Mouse (Mus musculus): ENCODE data around the gene Mcu. TPM values are rescaled to one million over a fixed set of nuclear protein-coding genes. Genes with fewer than 3 reads are reported as not detected.

The Mcu gene
- total RNA-seq, 2 experiments from 2014 or later = 16.7 to 26.3 TPM

GRCm38 (mm10) chr10:59570780-59571179 lies 45.7 kb downstream of the Mcu start:
- ATAC-seq (ENCODE audit: poor library complexity, severe bottlenecking) = no peak

GRCm38 (mm10) chr10:59570360-59570759 lies 46.1 kb downstream of the Mcu start:
- ATAC-seq (ENCODE audit: poor library complexity, severe bottlenecking) = no peak

GRCm38 (mm10) chr10:59569481-59569869 lies 47.0 kb downstream of the Mcu start:
- no peak for ATAC-seq (ENCODE audit: poor library complexity, severe bottlenecking)

- no peak for ATAC-seq (ENCODE audit: poor library complexity, severe bottlenecking)
Measured at GRCm38 (mm10) chr10:59568665-59569480, 47.6 kb downstream of the Mcu start.

DNA sequence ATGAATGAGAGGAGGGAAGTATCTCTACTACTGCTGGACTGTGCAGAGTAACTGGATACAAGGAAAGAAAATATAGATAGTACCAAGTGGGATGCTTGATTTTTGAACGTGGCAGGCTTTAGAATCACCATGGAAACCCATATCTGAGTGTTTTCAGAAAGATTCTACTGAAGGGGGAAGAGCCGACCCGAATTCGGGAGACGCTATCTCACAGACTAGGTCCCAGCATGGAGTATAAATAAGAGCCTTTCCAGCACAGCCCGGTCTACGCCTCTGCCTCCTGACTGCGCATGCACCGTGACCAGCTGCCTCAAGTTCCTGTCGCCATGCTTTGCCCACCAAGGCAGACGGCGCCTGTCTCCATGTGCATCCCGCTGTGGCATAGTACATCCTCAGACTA lies 49.5 kb downstream of the Mcu start:
- ATAC-seq (ENCODE audit: poor library complexity, severe bottlenecking) = no peak

DNA sequence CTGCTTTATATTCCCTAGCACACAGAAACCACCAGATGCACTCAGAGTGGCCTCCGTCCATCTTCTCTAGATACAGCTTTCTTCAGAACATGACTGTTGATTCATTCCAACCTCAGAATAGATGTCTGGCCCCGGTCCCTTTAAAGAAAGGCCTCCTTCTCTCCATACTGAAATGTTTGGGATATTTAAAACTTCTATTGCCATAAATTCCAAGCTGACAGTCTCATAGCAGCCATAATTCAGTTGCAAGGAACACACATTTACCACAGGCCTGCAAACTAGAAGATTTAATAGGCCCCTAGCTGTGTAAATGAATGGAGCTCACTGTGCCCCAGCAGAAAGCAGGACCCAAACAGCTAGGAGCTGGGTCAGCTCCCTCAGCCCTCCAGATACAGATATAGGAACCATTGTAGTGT lies 50.5 kb downstream of the Mcu start:
- ATAC-seq (ENCODE audit: poor library complexity, severe bottlenecking) = no peak

DNA sequence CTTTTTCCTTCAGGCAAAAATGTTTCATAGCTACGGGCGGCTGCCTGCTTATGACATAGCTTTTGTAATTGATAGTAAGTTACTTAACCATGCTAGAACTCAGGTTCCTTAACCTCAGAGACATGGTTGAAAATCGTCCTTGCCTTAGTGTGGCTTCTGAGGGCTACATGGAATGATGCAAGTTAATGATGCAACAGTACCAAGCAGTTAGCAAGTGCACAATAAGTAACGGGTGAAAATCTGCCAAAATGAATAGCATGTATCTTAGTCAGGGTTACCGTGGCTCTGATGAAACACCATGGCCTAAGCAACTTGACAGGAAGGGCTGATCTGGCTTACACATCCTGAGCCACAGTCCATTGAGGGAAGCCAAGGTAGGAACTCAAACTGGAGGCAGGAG lies 51.9 kb downstream of the Mcu start:
- ATAC-seq (ENCODE audit: poor library complexity, severe bottlenecking) = peak; percentile 90

- peak; percentile 46 for ATAC-seq (ENCODE audit: poor library complexity, severe bottlenecking)
Measured at GRCm38 (mm10) chr10:59562511-59562910, 54.0 kb downstream of the Mcu start.

GRCm38 (mm10) chr10:59560126-59560525 lies 56.4 kb downstream of the Mcu start:
- ATAC-seq (ENCODE audit: poor library complexity, severe bottlenecking) = no peak

DNA sequence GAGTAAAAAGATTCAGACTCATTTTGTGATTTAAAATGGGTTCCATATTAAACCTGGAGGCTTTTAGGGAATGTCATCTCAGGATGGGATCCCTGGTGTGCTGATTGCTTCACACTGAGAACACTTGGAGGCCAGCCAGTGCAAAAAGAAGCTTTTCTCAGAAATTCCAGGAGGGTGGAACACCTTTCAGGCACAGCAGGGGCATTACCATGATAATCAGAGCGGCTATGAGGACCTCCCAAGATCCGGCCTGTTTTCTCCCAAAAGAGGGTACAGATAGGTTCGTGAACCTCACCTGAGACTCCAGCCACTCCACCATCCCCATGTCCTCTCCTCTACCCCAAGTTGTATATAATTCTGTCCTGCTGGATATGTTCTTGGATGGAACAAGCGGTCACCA lies 57.9 kb downstream of the Mcu start:
- no peak for ATAC-seq (ENCODE audit: poor library complexity, severe bottlenecking)

- ATAC-seq (ENCODE audit: poor library complexity, severe bottlenecking) = no peak
Measured at GRCm38 (mm10) chr10:59558164-59558563, 58.3 kb downstream of the Mcu start.

GRCm38 (mm10) chr10:59556541-59556940 lies 60.0 kb downstream of the Mcu start:
- ATAC-seq (ENCODE audit: poor library complexity, severe bottlenecking) = no peak

GRCm38 (mm10) chr10:59554243-59554642 lies 62.2 kb downstream of the Mcu start:
- ATAC-seq (ENCODE audit: poor library complexity, severe bottlenecking) = no peak

- no peak for ATAC-seq (ENCODE audit: poor library complexity, severe bottlenecking)
Measured at GRCm38 (mm10) chr10:59552456-59552855, 64.0 kb downstream of the Mcu start.

- no peak for ATAC-seq (ENCODE audit: poor library complexity, severe bottlenecking)
Measured at GRCm38 (mm10) chr10:59548768-59549333, 67.6 kb downstream of the Mcu start.

GRCm38 (mm10) chr10:59548211-59548610 lies 68.3 kb downstream of the Mcu start:
- ATAC-seq (ENCODE audit: poor library complexity, severe bottlenecking) = peak; percentile 59

GRCm38 (mm10) chr10:59547426-59547825 lies 69.1 kb downstream of the Mcu start:
- no peak for ATAC-seq (ENCODE audit: poor library complexity, severe bottlenecking)

DNA sequence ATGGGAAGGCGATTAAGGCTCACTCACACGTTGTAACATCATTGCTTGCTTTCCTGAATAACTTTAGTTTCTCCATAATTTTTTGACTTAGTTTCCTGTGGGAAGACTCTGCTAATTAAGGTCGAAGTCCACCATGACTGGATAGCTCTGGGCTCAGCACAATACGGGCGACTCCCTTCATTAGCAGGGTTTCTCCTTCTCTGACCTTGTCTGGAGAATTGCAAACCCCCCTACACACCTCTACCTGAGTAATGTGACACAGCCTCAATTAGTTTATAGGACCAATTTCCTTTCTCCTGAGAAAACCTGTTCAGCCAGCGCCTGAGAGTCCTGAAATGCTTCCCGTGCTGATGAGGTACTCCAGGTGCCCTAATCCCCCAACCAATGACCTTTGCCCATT lies 71.3 kb downstream of the Mcu start:
- no peak for ATAC-seq (ENCODE audit: poor library complexity, severe bottlenecking)

DNA sequence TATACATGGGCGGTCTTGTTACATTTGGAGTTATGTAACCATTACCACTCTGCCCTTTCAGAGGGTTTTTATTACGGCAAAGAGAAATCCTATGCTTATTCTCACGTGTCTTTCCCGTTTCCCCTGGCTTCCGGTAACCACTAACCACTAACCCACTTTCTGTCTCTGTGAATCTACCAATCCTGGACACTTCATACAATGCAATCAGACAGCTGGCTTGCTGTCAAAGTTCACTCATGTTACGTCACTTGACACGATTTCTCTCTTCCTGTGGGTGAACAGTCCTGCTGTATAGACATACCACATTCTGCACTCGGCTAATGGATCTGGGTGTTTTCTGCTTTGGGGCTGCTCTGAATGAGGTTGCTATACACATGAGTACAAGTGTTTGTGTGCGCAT lies 73.1 kb downstream of the Mcu start:
- 0 out of 2 replicates have a peak, but pooled peaks have one; percentile 26 for ATAC-seq (ENCODE audit: poor library complexity, severe bottlenecking)

DNA sequence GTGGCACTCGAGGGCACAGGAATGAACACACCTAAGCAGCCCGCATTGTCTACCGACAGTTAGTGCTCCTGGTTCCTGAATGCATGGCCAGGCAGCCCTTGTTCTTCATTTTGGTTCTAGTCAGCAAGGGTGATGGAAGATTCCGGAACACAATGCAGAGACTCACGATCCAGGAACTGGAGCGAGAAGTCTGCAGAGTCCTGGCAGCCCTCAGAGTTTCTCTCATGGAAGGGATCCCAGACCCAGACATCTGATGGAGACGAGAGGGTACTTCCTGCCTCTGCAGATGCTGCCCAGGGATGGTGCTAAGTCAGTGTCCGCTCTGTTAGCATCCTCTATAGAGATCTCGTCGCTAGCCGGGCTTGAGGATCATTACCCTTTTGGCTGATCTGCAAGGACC lies 75.0 kb downstream of the Mcu start:
- no peak for ATAC-seq (ENCODE audit: poor library complexity, severe bottlenecking)

- ATAC-seq (ENCODE audit: poor library complexity, severe bottlenecking) = no peak
Measured at GRCm38 (mm10) chr10:59540596-59540995, 75.9 kb downstream of the Mcu start.

DNA sequence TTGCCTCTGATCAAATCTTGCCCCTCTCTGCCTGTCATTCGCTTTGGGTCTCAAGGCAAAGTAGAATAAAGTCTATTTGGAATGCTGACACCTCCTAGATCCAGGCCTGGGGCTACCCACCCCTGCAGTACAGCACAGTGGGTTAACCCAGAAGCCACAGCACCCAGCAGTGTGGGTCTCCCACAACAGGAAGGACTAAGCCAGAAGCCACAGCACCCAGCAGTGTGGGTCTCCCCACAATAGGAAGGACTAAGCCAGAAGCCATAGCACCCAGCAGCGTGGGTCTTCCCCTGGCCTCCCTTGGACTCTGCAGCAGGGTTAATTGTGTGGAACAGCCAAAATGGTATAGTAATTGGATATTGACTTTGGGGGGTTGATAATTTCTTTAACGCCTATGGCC lies 76.4 kb downstream of the Mcu start:
- no peak for ATAC-seq (ENCODE audit: poor library complexity, severe bottlenecking)

DNA sequence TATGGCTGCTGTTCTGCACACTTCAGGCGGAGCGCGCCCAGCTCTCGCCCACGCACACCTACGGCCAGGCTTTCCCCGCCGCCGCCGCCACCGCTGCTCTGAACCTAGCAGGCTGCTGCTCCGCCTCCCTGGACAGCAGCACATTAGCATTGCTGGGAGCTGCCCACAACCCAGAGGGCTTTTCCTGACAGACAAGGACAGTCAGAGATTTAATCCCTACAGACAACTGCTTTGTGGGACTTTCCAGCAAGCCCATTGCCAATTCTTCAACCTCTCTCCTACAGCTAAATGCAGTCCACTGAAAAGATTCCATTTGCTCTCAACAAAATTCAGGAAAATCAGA lies 77.0 kb downstream of the Mcu start:
- ATAC-seq (ENCODE audit: poor library complexity, severe bottlenecking) = peak; percentile 47; the same call in 1 of the 2 replicates

Data from megakaryocyte, adult 5-6 weeks (primary cell).